Mouse (Mus musculus): ENCODE results near the gene Snx9.
A peak's percentile ranks its signal among the peaks of the same experiment; 100 is the strongest.

Gene Snx9

GRCm38 (mm10) chr17:5877611-5878157, 36.6 kb downstream of the Snx9 start:
- no peak for DNase-seq (ENCODE audit: low spot score in 2 of 2)

GRCm38 (mm10) chr17:5878878-5879277, 37.7 kb downstream of the Snx9 start:
- DNase-seq (ENCODE audit: low spot score in 2 of 2), result no peak

- DNase-seq (ENCODE audit: low spot score in 2 of 2), result peak in 1 of 2 experiments; percentile 34
Measured at GRCm38 (mm10) chr17:5885474-5885873, 44.3 kb downstream of the Snx9 start.

- no peak for DNase-seq (ENCODE audit: low spot score in 2 of 2)
Measured at GRCm38 (mm10) chr17:5886181-5886810, 45.2 kb downstream of the Snx9 start.

- DNase-seq (ENCODE audit: low spot score in 2 of 2), result no peak
Measured at GRCm38 (mm10) chr17:5886943-5887800, 46.0 kb downstream of the Snx9 start.

GRCm38 (mm10) chr17:5890429-5890828, 49.3 kb downstream of the Snx9 start:
- DNase-seq (ENCODE audit: low spot score in 2 of 2), result peak; percentile 31 to 57

GRCm38 (mm10) chr17:5891933-5892683, 51.0 kb downstream of the Snx9 start:
- DNase-seq (ENCODE audit: low spot score in 2 of 2), result no peak

- DNase-seq (ENCODE audit: low spot score in 2 of 2), result no peak
Measured at GRCm38 (mm10) chr17:5893092-5893491, 52.0 kb downstream of the Snx9 start.

GRCm38 (mm10) chr17:5893574-5894148, 52.5 kb downstream of the Snx9 start:
- no peak for DNase-seq (ENCODE audit: low spot score in 2 of 2)

GRCm38 (mm10) chr17:5896066-5896465, 54.9 kb downstream of the Snx9 start:
- DNase-seq (ENCODE audit: low spot score in 2 of 2), result no peak

GRCm38 (mm10) chr17:5896607-5897006, 55.5 kb downstream of the Snx9 start:
- no peak for DNase-seq (ENCODE audit: low spot score in 2 of 2)

GRCm38 (mm10) chr17:5897326-5898200, 56.4 kb downstream of the Snx9 start:
- DNase-seq (ENCODE audit: low spot score in 2 of 2), result no peak

GRCm38 (mm10) chr17:5899251-5899650, 58.1 kb downstream of the Snx9 start:
- no peak for DNase-seq (ENCODE audit: low spot score in 2 of 2)

- no peak for DNase-seq (ENCODE audit: low spot score in 2 of 2)
Measured at GRCm38 (mm10) chr17:5901381-5901780, 60.3 kb downstream of the Snx9 start.

GRCm38 (mm10) chr17:5903630-5904301, 62.6 kb downstream of the Snx9 start:
- no peak for DNase-seq (ENCODE audit: low spot score in 2 of 2)

- DNase-seq (ENCODE audit: low spot score in 2 of 2), result no peak
Measured at GRCm38 (mm10) chr17:5909681-5910080, 68.6 kb downstream of the Snx9 start.

GRCm38 (mm10) chr17:5911591-5911990, 70.5 kb downstream of the Snx9 start:
- peak; percentile 42 to 59 for DNase-seq (ENCODE audit: low spot score in 2 of 2)

- no peak for DNase-seq (ENCODE audit: low spot score in 2 of 2)
Measured at GRCm38 (mm10) chr17:5912797-5913196, 71.7 kb downstream of the Snx9 start.

GRCm38 (mm10) chr17:5914217-5914616, 73.1 kb downstream of the Snx9 start:
- no peak for DNase-seq (ENCODE audit: low spot score in 2 of 2)

- no peak for DNase-seq (ENCODE audit: low spot score in 2 of 2)
Measured at GRCm38 (mm10) chr17:5921954-5922353, 80.8 kb downstream of the Snx9 start.
